Mouse (Mus musculus) fat pad, adult 2 months (tissue): ENCODE measurements around the gene Gpr83.

Experiments
- DNase-seq: peaks from one replicate; pipeline ENCODE4 v3.0.0-alpha.2; 2011; ENCODE audit warnings: low read depth, low spot score; ENCODE audit errors: extremely low read depth

The Gpr83 gene

GRCm38 (mm10) chr9:14859868-14860639, at the start of gene Gpr83:
Gene Gpr83, plus strand, starts transcription at chr9:14860210.
- DNase-seq = no peak

GRCm38 (mm10) chr9:14821396-14821795, 38.6 kb upstream of the Gpr83 start:
- DNase-seq = no peak

GRCm38 (mm10) chr9:14824840-14825239, 35.2 kb upstream of the Gpr83 start:
- no peak for DNase-seq

DNA sequence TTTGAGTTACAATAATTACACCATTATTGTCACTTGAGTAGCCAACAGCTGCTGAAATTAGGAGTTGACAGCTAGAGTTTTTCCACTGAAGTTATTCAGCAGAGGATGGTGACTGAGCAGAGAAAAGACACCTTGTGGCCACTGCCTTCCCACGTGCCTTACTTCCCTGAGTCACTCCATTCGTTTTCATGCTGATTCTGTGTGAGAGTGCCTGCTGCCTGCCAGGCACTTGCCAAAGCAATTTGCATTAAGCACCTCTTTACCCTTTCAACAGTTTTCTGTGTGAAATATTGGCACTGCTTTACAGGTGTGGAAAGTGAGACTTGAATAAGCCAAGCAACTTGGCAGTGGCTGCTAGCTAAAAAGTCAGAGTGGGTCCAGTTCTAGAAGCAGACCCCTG, 32.1 kb upstream of the Gpr83 start:
- no peak for DNase-seq

DNA sequence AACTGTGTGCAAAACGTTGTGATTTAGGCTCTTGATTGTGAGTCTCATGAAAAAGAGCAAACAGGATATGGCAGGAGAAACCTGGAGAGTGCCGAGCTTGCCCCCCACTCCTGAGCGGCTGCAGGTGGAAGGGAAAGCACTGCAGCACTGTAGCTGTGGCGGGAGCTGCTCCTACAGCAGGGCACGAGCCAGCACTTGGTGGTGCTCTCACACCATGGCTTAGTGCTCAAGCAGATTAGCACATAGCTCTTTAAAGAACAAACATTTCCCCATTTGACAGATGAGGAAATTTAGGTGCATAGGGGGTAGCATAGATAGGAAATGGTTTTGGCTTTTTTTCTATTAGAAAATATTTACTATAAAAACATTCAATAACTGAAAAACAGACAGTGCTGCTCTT, 28.0 kb upstream of the Gpr83 start:
- no peak for DNase-seq

- peak; percentile 91 for DNase-seq
Measured at GRCm38 (mm10) chr9:14835335-14836075, 24.5 kb upstream of the Gpr83 start.

DNA sequence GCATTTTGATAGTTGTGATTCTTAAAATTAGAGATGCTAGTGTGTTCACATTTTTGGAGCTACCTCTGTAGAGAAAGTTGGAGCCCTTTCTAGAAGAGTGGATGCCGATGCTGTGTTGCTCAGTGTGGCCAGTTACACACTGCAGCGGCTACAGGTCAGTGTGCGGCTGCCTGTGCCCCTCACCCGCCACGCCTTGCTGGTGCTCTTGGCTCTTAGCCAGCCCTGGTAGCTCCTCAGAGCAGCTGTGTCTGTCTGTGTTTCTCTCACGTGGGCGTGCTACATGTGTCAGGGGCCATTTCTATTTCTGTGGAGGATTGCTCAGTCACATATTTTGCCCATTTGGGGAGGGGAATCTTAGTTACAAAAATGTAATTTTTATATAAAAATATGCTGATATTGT, 20.5 kb upstream of the Gpr83 start:
- DNase-seq = no peak

- DNase-seq = no peak
Measured at GRCm38 (mm10) chr9:14839970-14840369, 20.0 kb upstream of the Gpr83 start.

- peak; percentile 68 for DNase-seq
Measured at GRCm38 (mm10) chr9:14841878-14842761, 17.9 kb upstream of the Gpr83 start.

- DNase-seq = no peak
Measured at GRCm38 (mm10) chr9:14843311-14843857, 16.6 kb upstream of the Gpr83 start.

DNA sequence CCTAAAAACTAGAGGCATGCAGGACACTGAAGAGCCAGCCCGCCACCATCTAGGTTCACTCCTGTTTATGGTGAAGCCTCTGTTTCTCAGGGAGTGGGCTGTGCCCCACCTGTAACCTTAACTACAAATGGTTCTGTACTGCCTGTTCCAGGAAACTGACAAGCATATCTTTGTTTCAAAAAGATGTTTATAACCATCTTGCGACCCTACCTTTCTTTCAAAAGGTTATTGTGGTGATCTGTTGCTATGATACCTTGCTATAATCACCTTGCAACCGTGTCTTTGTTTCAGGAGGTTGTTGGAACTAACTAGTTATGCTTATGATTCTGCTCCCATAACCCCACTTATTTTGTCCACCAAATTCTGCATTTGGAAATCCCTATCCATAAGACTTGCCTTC, 16.1 kb upstream of the Gpr83 start:
- no peak for DNase-seq

DNA sequence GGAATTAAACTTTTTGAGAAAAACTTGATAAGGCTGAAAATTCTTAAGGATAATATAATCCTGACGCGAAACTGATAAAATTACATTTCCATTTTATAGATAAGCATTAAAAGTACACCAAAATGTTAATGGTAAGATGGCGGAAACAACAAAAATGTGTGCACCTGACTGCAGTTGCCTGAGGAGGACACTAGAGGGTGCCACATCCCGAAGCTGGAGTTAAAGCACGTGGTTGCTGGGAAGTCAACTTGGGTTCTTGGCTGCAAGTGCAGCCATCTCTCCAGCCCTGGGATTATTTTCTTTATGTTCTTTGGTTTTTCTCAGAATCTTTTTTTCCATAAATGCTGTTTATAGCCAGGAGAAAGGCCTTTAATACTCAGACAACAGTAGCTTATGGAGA, 13.6 kb upstream of the Gpr83 start:
- no peak for DNase-seq

GRCm38 (mm10) chr9:14848267-14848935, 11.6 kb upstream of the Gpr83 start:
- DNase-seq = no peak

DNA sequence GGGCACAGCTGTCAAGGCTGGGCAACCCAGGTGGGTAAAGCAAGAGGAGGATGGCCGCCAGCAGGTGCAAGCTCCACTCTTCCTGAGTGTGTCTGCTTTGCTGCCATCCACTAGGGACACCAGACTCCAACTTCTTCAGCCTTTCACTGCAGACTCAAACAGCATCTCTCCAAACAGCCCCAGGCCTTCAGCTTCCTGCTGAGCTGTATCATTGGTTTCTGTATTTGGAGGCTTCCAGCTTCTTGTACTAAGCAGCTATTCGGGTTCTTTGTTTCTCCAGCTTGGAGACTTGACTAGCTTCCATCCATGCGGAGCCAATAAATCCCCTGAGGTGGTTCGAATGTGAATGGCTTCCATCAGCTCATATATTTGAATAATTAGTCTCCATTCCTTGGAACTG, 5.4 kb upstream of the Gpr83 start:
- no peak for DNase-seq

DNA sequence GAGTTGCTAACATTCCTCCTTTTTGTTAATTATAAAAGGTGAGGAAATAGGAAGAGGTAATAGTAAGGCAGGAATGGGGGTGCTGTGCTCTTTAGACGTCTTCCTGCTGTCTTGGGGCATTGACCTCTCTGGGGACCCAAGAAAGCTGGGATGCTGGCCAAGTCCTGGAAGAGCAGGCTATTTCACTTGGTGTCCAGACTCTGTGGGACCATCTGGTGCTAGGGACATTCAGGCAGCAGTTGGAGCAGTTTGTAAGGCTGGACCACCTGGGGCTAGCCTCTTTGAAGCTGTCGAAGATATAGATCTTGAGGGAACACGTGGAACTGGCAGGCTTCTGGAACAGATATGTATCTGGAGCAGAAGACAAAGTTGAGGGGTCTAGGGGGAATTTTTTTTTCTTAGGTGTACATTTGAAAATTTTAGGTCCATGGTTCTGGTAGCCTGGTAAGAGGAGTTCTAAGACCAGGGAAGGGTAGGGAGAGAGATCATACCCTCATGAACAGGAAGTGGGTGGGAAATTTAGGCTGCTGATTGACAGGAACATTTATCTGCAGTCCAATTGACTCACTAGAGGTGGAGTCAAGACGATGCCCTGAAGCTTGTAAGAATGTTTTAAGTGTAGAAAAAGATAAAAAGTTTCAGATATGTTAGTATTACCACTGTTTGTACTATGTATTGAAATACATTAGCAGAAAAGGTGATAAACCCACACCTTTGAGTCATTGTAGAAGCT, 2.9 kb upstream of the Gpr83 start:
- no peak for DNase-seq

GRCm38 (mm10) chr9:14858170-14858706, 1.8 kb upstream of the Gpr83 start:
- no peak for DNase-seq

- DNase-seq = no peak
Measured at GRCm38 (mm10) chr9:14858782-14859181, 1.2 kb upstream of the Gpr83 start.

DNA sequence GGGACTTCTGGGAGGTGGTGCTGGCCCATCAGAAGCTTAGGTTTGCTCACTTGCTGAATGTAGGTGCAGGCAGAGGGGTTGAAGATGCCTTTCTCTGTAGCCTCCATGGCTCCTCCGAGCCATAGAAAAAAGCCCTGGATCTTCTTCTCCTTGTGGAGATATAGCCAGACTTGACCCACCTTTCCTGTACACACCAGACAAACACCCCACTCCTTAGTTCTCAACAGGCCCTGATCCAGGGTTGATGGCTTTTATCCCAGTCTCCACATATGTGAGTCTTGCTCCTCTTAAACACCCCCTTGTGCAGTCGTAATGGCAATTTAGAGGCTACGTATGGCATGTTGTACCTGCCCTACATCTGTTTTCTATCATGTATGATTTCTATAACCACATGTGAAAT, 3.1 kb downstream of the Gpr83 start:
- DNase-seq = no peak

DNA sequence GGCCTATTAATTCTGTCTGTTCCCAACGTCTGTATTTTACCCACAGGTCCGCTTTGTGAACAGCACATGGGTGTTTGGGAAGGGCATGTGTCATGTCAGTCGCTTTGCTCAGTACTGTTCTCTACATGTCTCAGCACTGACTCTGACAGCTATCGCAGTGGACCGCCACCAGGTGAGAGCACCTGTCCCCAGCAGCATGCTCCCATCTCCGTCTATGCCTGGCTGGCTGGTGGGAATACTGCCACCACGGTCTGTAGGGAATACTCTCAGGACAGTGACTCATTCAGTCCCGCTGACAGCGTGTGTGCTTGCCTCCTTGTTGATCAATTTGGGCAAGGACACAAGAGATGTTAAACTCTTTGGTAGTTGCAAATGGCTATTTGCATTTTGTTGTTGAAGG, 4.7 kb downstream of the Gpr83 start:
- DNase-seq = no peak

GRCm38 (mm10) chr9:14866957-14867356, 6.9 kb downstream of the Gpr83 start:
- DNase-seq = no peak
